Mouse (Mus musculus): Measurements from ENCODE around the gene Cacna2d2. TPM values are rescaled to one million over a fixed set of nuclear protein-coding genes. Genes with fewer than 3 reads are reported as not detected.
"Not testable (repeated sequence)": the region's sequence is repeated elsewhere in the genome, so short reads cannot be mapped to it uniquely, and the experiment has no call there.

The Cacna2d2 gene
- polyA plus RNA-seq, 1 experiment, result 5.3 TPM

DNA sequence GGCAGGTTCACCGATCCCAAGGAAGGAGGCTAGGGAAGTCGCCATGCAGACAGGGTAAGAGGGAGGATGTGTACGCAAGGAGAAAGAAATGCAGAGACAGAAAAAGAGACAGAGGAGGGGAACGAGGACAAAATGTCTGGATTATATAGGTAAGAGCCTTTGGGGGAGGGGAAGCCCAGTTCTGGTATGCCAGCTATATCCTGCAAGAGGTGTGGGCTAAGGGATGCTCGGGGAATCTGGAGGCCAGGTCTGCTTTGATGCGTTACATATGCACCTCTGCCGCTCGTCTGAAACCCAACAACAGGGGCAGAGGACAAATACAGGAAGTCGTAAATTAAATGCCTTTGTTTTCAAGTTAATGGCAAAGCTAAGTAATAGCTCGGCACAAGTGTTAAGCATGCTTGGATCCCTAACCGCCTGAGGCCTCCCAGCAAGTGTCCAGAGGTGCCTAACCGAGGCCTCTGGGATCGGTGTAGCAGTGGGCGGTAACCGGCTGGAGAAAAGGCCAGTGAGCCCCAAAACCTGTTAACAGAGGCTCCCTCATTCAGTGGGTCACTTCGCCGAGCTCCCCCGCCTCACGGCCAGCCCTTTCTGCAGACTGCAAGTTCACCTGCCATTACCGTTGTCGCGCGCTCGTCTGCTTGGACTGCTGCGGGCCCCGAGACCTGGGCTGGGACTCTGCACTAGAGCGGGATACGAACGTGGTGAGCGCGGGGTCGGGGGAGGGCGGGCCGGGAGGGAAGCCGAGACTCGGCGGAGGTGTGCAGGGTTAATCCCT, 154.3 kb downstream of the Cacna2d2 start:
- Histone ChIP-seq H3K4me3 (ENCODE audit: low read depth, low read length) (peak overlapping the region; percentile 61), H3K27me3 (ENCODE audit: control insufficient read depth, insufficient read depth, low read length) (no peaks in the 10 kb centered on the region), H3K27ac (ENCODE audit: insufficient read depth, low read depth, low read length) (peak overlapping the region; percentile 3; the same call in 1 of the 2 replicates), H3K4me1 (ENCODE audit: control insufficient read depth, insufficient read depth, insufficient read length, low read length) (peaks cover 14% of the 10 kb centered on the region), H3K36me3 (ENCODE audit: control insufficient read depth, insufficient read depth, low read length) (peaks cover 17% of the 10 kb centered on the region)
- 9% methylated on average over 37 of the region's 37 CpGs for WGBS
- TF ChIP-seq CTCF (IDR thresholded peaks at IDR 0.05; ENCODE audit: extremely low read depth, insufficient read length, insufficient replicate concordance, low read depth, low read length) (no peak), POLR2A (IDR thresholded peaks at IDR 0.05; ENCODE audit: low read depth, low read length) (no peak)

GRCm38 (mm10) chr9:107554319-107554825, 155.0 kb downstream of the Cacna2d2 start:
- H3K4me1 ChIP-seq (ENCODE audit: control insufficient read depth, insufficient read depth, insufficient read length, low read length), result peaks cover 14% of the 10 kb centered on the region
- TF ChIP-seq POLR2A (IDR thresholded peaks at IDR 0.05; ENCODE audit: low read depth, low read length) (peak; percentile 91), CTCF (IDR thresholded peaks at IDR 0.05; ENCODE audit: extremely low read depth, insufficient read length, insufficient replicate concordance, low read depth, low read length) (no peak)
- under 1% methylated on average over 53 of the region's 53 CpGs for whole genome bisulfite sequencing

GRCm38 (mm10) chr9:107555031-107555457, 155.6 kb downstream of the Cacna2d2 start:
- H3K4me1 ChIP-seq (ENCODE audit: control insufficient read depth, insufficient read depth, insufficient read length, low read length), result peaks cover 14% of the 10 kb centered on the region
- peaks cover 31% of the 10 kb centered on the region for H3K36me3 ChIP-seq (ENCODE audit: control insufficient read depth, insufficient read depth, low read length)
- peak overlapping the region; percentile 98 for H3K27ac ChIP-seq (ENCODE audit: insufficient read depth, low read depth, low read length)
- TF ChIP-seq CTCF (IDR thresholded peaks at IDR 0.05; ENCODE audit: extremely low read depth, insufficient read length, insufficient replicate concordance, low read depth, low read length) (no peak), POLR2A (IDR thresholded peaks at IDR 0.05; ENCODE audit: low read depth, low read length) (peak; percentile 29; the same call in 1 of the 2 replicates)
- H3K27me3 ChIP-seq (ENCODE audit: control insufficient read depth, insufficient read depth, low read length), result no peaks in the 10 kb centered on the region
- 0% methylated on average over 23 of the region's 23 CpGs for WGBS
- peak overlapping the region; percentile 79 for H3K4me3 ChIP-seq (ENCODE audit: low read depth, low read length)

More at GRCm38 (mm10) chr9:107554319-107554825, 155.0 kb downstream of the Cacna2d2 start:
- Histone ChIP-seq H3K4me3 (ENCODE audit: low read depth, low read length) (peak overlapping the region; percentile 79), H3K27ac (ENCODE audit: insufficient read depth, low read depth, low read length) (peak overlapping the region; percentile 98), H3K36me3 (ENCODE audit: control insufficient read depth, insufficient read depth, low read length) (peaks cover 24% of the 10 kb centered on the region), H3K27me3 (ENCODE audit: control insufficient read depth, insufficient read depth, low read length) (no peaks in the 10 kb centered on the region)

- WGBS, result 19% methylated on average over 2 of the region's 2 CpGs
- Histone ChIP-seq H3K27me3 (ENCODE audit: control insufficient read depth, insufficient read depth, low read length) (no peaks in the 10 kb centered on the region), H3K4me3 (ENCODE audit: low read depth, low read length) (peak overlapping the region; percentile 79), H3K4me1 (ENCODE audit: control insufficient read depth, insufficient read depth, insufficient read length, low read length) (peaks cover 14% of the 10 kb centered on the region), H3K36me3 (ENCODE audit: control insufficient read depth, insufficient read depth, low read length) (peaks cover 35% of the 10 kb centered on the region), H3K27ac (ENCODE audit: insufficient read depth, low read depth, low read length) (peak overlapping the region; percentile 98)
- TF ChIP-seq CTCF (IDR thresholded peaks at IDR 0.05; ENCODE audit: extremely low read depth, insufficient read length, insufficient replicate concordance, low read depth, low read length) (no peak), POLR2A (IDR thresholded peaks at IDR 0.05; ENCODE audit: low read depth, low read length) (no peak)
These were observed 156.3 kb downstream of the Cacna2d2 start for GRCm38 (mm10) chr9:107555701-107556100.

- 25% methylated on average over 3 of the region's 3 CpGs for WGBS
- peak; percentile 32; the same call in 1 of the 2 replicates for TF ChIP-seq POLR2A (IDR thresholded peaks at IDR 0.05; ENCODE audit: low read depth, low read length)
- no peak for TF ChIP-seq CTCF (IDR thresholded peaks at IDR 0.05; ENCODE audit: extremely low read depth, insufficient read length, insufficient replicate concordance, low read depth, low read length)
- no peaks in the 10 kb centered on the region for H3K27me3 ChIP-seq (ENCODE audit: control insufficient read depth, insufficient read depth, low read length)
- H3K4me1 ChIP-seq (ENCODE audit: control insufficient read depth, insufficient read depth, insufficient read length, low read length), result peaks cover 10% of the 10 kb centered on the region
- H3K4me3 ChIP-seq (ENCODE audit: low read depth, low read length), result peak overlapping the region; percentile 48
- peaks cover 41% of the 10 kb centered on the region for H3K36me3 ChIP-seq (ENCODE audit: control insufficient read depth, insufficient read depth, low read length)
- peak overlapping the region; percentile 98 for H3K27ac ChIP-seq (ENCODE audit: insufficient read depth, low read depth, low read length)
These were observed 156.9 kb downstream of the Cacna2d2 start for GRCm38 (mm10) chr9:107556346-107556745.

- H3K4me3 ChIP-seq (ENCODE audit: low read depth, low read length), result peak within 1 kb of the TSS; percentile 90
- peak within 1 kb of the TSS; percentile 50 for H3K27ac ChIP-seq (ENCODE audit: insufficient read depth, low read depth, low read length)
- H3K36me3 ChIP-seq (ENCODE audit: control insufficient read depth, insufficient read depth, low read length), result peaks cover 47% of the 10 kb centered on the region
- under 1% methylated on average over 46 of the region's 46 CpGs for WGBS
- no peaks in the 10 kb centered on the region for H3K27me3 ChIP-seq (ENCODE audit: control insufficient read depth, insufficient read depth, low read length)
- H3K4me1 ChIP-seq (ENCODE audit: control insufficient read depth, insufficient read depth, insufficient read length, low read length), result peaks cover 19% of the 10 kb centered on the region
- TF ChIP-seq CTCF (IDR thresholded peaks at IDR 0.05; ENCODE audit: extremely low read depth, insufficient read length, insufficient replicate concordance, low read depth, low read length) (no peak), POLR2A (IDR thresholded peaks at IDR 0.05; ENCODE audit: low read depth, low read length) (peak; percentile 69)
These were observed 163.7 kb downstream of the Cacna2d2 start, which contains the start of gene Tusc2 for GRCm38 (mm10) chr9:107563029-107563581. TSS of gene Tusc2 (plus strand) at chr9:107563255.

DNA sequence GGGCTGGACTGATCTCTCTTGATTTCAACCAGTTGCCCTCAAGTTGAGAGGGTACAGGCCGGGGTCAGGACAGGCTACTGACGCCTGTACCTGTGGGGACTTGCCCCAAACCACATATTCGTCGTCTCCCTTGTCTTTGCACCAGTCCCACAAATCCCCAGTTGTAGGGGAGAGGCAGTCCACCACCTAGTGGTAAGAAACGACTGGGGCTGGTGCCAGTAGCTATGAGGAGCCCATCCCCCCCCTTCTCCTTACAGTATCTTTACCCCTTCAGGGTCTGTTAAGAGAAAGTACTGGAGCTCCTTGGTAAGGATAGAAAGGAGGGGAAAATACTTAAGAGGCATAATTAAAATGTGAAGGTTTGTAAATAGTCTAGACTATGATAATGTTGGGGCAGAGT, 166.1 kb downstream of the Cacna2d2 start:
- H3K27ac ChIP-seq (ENCODE audit: insufficient read depth, low read depth, low read length), result peak overlapping the region; percentile 99
- not testable (repeated sequence) for H3K27me3 ChIP-seq (ENCODE audit: control insufficient read depth, insufficient read depth, low read length)
- WGBS, result 45% methylated on average over 5 of the region's 5 CpGs
- peak overlapping the region; percentile 27 for H3K4me3 ChIP-seq (ENCODE audit: low read depth, low read length)
- H3K4me1 ChIP-seq (ENCODE audit: control insufficient read depth, insufficient read depth, insufficient read length, low read length), result peaks cover 28% of the 10 kb centered on the region
- peaks cover 25% of the 10 kb centered on the region for H3K36me3 ChIP-seq (ENCODE audit: control insufficient read depth, insufficient read depth, low read length)

Data from small intestine, adult 2 months (tissue).